Mouse (Mus musculus): ENCODE data around the gene Nodal. TPM values are rescaled to one million over a fixed set of nuclear protein-coding genes. Genes with fewer than 3 reads are reported as not detected.

Nodal gene
- total RNA-seq, 1 experiment from 2014 or later: not detected

- DNase-seq: no peak
Measured at GRCm38 (mm10) chr10:61398125-61398524, 19.6 kb upstream of the Nodal start.

GRCm38 (mm10) chr10:61399156-61399734, 18.5 kb upstream of the Nodal start:
- DNase-seq: peak; percentile 83

GRCm38 (mm10) chr10:61400407-61400806, 17.4 kb upstream of the Nodal start:
- DNase-seq: no peak

- DNase-seq: no peak
Measured at GRCm38 (mm10) chr10:61402480-61402879, 15.3 kb upstream of the Nodal start.

GRCm38 (mm10) chr10:61402911-61403310, 14.9 kb upstream of the Nodal start:
- DNase-seq: peak; percentile 64

- DNase-seq: no peak
Measured at GRCm38 (mm10) chr10:61405958-61406357, 11.8 kb upstream of the Nodal start.

GRCm38 (mm10) chr10:61409776-61410175, 8.0 kb upstream of the Nodal start:
- DNase-seq: no peak

GRCm38 (mm10) chr10:61410193-61410592, 7.6 kb upstream of the Nodal start:
- no peak for DNase-seq

- DNase-seq: no peak
Measured at GRCm38 (mm10) chr10:61412910-61413625, 4.7 kb upstream of the Nodal start.

GRCm38 (mm10) chr10:61415240-61415639, 2.5 kb upstream of the Nodal start:
- no peak for DNase-seq

GRCm38 (mm10) chr10:61415890-61416289, 1.9 kb upstream of the Nodal start:
- DNase-seq: no peak

GRCm38 (mm10) chr10:61416561-61416960, 1.2 kb upstream of the Nodal start:
- no peak for DNase-seq

- no peak for DNase-seq
Measured at GRCm38 (mm10) chr10:61417046-61417445, 726 bp upstream of the Nodal start.

- no peak for DNase-seq
Measured at GRCm38 (mm10) chr10:61418131-61418900, 544 bp downstream of the Nodal start.

GRCm38 (mm10) chr10:61419146-61419545, 1.4 kb downstream of the Nodal start:
- no peak for DNase-seq

- DNase-seq: no peak
Measured at GRCm38 (mm10) chr10:61420011-61420410, 2.2 kb downstream of the Nodal start.

- no peak for DNase-seq
Measured at GRCm38 (mm10) chr10:61422861-61423260, 5.1 kb downstream of the Nodal start.

GRCm38 (mm10) chr10:61423289-61423688, 5.5 kb downstream of the Nodal start:
- DNase-seq: peak; percentile 71

GRCm38 (mm10) chr10:61424500-61424899, 6.7 kb downstream of the Nodal start:
- DNase-seq: no peak

- no peak for DNase-seq
Measured at GRCm38 (mm10) chr10:61425047-61425446, 7.3 kb downstream of the Nodal start.

- peak; percentile 59 for DNase-seq
Measured at GRCm38 (mm10) chr10:61426251-61426757, 8.5 kb downstream of the Nodal start.

GRCm38 (mm10) chr10:61427951-61428350, 10.2 kb downstream of the Nodal start:
- DNase-seq: no peak

GRCm38 (mm10) chr10:61428416-61428815, 10.6 kb downstream of the Nodal start:
- DNase-seq: no peak

Measured in adrenal gland, postnatal 14 days (tissue).